Mouse (Mus musculus) small intestine, adult 2 months (tissue): Measurements from ENCODE around the gene Gm49416.

Source experiments
- CTCF ChIP-seq: fragments of 200-500 bp; IDR thresholded peaks from 2 replicates; pipeline ENCODE4 v1.5.1; 2012; ENCODE audit warnings: low read depth, mild to moderate bottlenecking, control low read depth, inconsistent platforms, low read length, moderate library complexity, mixed read lengths; ENCODE audit not compliant: insufficient replicate concordance, insufficient read length; ENCODE audit errors: extremely low read depth
- POLR2A ChIP-seq: fragments of 200-500 bp; IDR thresholded peaks from 2 replicates; pipeline ENCODE4 v1.6.1; 2012; ENCODE audit warnings: low read depth, mild to moderate bottlenecking, control low read depth, inconsistent platforms, low read length, moderate library complexity

DNA sequence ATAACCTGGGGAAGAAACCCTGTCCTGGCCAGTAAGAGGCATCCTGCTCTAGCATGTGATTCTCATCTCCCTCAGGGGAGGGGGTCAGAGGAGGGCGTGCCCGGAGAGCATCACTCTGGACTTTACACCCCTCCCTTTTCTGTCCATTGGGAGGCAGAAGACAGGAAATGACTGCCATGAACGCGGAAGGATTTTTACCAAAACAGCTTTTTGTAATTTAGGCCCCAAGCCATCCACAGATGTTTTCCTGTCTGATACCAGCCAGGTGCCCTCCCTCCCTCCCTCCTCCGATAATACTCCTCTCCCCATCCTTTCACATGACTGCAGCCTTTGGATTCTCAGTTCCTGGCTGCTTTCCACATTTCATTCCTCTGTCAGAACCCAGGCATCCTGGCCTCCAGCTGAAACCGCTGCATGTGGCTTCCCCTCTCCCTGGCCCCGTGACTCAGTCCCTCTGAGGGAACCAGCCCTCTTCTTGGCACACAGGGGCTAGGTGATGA, 38.3 kb upstream of the Gm49416 start, which contains the start of gene Lrrn4cl:
- TF ChIP-seq CTCF (no peak), POLR2A (no peak)
